Mouse (Mus musculus) kidney, adult 11 months (tissue): ENCODE data around the gene Pde4dip.

Experiments
- DNase-seq: peaks from one replicate; pipeline ENCODE4 v3.0.0; 2022

The Pde4dip gene

DNA sequence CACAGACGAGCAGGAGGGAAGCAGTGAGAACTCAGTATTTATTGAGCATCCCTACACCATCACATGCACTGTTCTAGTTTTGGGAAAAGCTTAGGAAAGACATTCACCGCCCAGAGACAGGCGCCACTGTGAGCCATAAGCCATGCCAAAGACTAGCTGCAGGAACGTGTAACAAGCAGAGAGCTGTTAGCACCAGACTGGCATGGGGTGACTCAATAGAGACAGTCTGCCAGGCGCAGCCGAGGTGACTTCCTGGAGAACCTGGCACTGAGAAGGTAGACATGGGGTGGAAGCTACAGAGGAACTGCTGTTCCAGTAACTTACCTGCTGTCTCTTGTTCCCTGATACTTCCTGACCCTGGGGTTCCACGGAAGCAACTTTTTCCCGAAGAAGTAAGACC lies 145.7 kb downstream of the Pde4dip start:
- DNase-seq = no peak

DNA sequence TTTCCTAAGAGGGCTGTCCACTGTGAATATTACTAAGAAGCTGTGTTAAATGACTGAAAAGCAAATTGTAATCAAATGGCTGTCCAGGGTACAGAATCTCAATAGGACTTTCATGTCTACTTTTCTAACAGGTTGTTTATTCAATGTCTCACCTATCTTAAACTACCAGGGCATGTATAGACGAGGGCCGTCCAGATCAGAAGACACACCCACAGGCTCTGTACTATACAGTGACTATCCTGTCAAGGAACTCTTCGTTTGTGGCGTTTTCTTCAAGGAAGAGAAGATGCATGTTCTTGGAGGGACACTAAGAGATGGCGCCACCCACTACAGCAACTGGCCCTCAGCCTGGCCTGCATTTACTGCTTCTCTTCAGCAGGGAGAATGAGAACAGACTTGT lies 152.9 kb downstream of the Pde4dip start:
- no peak for DNase-seq

DNA sequence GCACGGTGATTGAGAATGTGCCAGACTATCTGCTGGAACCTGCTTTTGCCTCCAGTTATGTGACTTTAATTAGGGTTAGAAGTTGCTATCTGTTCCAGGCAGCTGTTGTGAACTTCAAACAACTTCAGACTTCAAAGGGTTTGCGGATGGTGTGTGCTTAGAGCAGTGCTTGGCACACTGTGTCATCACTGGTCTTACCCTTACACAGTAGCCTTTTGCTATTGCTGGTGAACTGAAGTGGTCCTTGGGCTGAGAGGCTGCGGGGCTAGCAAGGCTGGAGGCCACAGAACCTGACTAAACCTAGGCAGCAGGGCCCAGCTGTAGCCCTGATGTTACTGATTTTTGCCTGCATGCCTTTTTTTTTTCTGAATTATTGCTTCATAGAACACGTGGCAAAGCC lies 154.2 kb downstream of the Pde4dip start:
- no peak for DNase-seq

DNA sequence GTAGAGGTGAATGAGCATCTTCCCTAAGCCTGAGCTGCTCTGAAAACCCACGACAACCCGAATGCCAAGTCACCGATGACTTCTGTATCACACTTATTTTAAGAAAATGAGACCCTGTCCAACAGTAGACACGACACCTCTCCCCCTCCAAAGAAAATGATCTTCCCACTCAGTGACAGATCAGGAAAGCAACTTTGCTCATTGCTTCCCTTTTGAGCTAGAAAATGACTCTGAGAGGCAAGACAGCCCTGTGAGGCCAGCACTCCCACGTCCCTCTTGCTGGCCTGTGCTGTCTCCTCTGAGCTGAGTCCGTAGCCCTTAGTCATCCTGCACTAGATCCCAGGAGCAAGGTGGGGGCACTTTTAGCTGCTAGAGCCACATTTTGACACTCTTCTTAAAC lies 155.9 kb downstream of the Pde4dip start:
- no peak for DNase-seq

DNA sequence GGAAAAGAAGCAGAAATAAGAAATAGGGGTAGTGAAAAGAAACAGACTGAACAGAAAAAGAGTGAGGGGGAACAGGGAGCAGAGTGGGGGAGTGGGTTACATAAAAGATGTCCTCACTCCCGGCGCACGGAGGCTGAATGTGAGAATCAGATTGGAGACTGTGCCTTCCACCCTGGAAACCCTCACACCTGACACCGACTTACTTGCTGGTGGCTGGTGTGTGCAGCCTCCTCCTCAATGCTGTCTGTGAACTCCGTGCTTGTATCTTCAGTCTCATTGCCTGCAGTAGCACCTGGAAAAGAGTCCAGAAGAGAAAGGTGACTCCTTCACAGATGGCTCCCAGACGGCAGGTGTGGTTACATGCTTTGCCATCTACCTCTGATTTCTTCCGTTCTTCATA lies 157.9 kb downstream of the Pde4dip start:
- no peak for DNase-seq

DNA sequence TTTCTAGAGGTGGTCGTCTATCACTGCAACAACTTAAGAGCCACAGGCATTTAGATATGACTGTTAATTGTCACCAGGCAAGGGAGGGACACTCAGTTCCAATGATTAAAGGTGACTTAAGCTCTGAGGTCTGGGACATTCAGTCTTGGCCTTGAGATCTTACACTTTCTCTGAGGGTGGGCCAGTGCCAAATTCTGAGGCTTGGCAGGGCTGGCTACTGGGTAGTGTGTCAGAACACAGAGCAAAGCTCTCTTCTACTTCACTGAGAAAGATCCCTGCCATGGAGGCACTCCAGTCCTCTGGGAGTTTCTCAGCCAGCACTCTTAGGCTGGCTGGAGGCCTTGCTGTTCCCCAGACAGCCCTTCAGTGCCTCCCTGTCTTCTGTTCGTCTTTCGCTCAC lies 158.4 kb downstream of the Pde4dip start:
- DNase-seq = no peak

DNA sequence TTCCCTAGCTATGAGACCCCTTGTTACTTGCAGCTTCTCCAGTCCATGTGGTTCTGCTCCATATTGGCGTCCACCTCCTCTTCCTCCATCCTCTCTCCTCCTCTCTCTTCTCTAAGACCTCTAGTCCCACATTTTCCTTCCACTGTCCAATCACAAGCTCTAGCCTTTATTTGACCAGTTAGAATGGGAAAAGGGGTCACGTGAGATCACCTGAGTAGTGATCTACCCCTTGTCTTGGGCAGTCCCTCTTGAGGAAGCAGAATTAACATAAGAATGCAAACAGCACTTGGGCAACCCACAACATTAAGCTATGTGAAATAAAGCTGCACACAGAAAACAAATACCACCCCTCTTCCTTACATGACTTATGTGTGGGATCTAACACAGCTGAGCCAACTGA lies 160.7 kb downstream of the Pde4dip start:
- no peak for DNase-seq

DNA sequence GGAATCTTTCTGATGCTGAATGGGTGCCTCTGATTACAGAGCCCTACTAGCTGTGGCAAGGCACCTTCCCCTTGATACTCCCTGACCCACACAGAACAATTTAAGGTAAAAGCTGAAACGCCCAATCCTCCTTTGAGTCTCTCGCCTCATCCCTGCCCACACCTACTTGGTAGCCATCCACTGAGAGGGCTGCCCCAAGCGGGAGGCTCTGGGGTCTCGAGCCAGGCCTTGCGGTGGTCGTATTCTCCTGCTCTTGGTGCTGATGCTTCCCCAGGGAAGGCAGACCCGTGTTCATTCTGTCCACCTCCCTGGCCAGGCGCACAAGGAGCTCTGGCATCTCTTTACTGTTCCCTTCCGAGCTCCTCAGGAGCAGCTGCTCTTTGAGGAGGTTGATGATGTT lies 169.4 kb downstream of the Pde4dip start:
- no peak for DNase-seq

DNA sequence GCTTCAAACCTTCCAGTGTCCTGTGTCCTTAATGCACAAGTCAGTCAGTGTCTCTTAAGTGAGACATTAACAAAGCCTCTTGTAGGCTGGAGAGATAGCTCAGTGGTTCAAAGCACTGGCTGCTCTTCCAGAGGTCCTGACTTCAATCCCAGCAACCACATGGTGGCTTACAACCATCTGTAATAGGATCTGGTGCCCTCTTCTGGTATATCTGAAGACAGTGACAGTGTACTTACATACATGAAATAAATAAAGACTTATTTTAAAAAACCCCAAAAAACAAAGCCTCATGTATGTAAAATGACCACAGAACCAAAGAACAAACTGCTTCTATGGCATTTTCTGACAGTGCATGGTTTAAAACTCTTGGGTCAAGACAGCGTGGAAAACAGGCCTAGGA lies 172.6 kb downstream of the Pde4dip start:
- no peak for DNase-seq

DNA sequence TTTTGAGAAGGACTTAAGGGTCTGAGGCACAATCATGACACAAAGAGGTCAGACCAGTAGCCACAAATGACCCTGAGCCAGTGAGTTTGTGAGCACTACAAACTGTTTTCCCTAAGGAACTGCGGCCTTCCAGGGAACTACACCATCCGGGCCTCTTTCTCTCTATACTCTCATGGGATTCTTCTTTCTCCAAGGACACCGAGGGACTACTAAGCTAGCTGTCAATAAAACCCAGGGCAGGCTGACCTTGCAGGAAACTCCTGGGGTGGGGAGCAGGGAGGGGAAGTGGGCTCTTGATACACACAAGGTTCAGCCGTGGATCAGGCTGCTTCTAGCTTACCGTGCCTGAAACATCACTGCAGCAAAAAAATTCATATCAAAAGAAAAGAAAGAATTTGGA lies 177.6 kb downstream of the Pde4dip start:
- DNase-seq = no peak

DNA sequence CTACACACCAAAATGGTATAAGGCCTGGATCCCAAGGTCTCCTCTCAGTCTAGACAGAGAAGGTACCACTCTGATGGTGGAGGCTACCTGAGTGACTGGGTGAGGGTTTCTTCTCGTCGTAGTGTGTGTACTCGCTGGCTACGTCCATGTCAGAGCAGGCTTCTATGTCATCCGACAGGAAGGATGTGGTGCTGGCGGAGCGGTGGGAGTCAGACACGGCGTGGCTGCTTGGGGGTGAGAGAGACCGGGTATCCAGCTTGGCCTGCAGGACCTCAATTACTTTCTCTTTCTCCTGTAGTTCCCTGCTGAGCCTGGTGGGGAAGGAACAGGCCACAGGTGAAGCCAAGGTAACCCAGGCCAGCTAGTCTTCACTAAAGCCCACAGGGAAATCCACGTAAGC lies 178.4 kb downstream of the Pde4dip start:
- DNase-seq = no peak

DNA sequence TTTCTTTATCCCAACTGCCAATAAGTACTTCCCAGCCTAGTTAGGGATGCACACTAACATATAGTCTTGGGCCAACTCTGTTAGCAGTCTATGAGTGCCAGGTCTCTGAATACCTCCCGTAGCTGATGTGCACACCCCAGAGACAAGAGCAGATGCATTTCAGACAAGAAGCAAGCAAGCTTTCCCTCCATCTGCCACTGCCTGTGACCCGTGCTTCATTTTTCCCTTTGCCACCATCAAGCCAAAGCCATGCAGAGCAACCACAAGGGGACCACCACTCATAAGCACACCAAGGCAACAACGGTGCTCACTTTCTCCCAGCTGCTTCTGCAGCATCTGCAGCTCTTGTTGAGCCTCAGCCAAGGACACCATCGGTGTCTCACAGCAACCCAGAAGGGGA lies 181.9 kb downstream of the Pde4dip start:
- no peak for DNase-seq

DNA sequence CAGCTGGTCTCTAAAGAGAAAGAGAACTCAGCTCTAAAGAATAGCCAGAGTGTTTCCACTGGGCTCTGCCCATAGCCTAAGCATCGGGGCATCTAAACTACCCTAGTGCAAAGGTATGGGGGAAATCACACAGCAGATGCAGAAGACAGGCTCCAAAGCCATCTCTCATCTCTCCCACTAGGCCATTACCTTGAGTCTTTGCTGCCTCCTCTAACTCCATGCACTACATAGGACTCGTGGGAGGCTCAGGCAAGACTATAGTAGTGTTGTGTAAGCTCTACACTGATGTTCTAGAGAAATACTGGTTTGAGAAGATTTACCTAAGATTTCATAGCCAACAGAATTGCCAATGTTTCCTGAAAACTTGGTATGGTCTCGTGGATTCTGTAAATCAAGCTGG lies 183.0 kb downstream of the Pde4dip start:
- DNase-seq = no peak

DNA sequence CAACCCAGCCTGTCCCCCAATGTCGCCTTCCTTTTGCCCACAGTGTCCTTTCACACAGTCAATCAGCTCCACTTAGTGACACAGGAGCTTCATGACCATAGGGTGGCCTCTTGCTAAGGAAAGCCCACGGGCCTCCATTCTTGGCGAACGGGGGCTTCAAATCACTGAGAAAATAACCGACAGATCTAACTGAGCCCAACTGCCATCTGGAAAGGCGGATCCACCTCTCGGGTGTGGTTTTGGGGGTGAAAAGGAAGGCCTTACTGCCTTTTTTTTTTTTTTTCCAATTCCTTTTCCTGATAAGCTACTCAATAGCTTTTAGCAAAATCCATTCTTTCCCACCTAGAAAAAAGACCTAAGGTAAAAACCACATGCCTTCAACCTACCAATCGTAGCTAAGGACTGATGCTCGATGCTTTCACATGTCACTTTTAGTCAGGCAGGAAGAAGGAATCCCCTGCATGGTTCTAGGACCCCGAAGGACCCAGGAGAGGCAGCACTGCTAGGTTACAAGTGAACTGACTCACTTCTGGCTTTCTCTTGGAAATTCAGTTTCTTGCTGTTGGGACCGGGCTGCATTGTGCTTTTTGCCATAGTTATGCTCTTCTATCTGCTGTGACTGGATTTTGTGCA lies 185.9 kb downstream of the Pde4dip start:
- no peak for DNase-seq

DNA sequence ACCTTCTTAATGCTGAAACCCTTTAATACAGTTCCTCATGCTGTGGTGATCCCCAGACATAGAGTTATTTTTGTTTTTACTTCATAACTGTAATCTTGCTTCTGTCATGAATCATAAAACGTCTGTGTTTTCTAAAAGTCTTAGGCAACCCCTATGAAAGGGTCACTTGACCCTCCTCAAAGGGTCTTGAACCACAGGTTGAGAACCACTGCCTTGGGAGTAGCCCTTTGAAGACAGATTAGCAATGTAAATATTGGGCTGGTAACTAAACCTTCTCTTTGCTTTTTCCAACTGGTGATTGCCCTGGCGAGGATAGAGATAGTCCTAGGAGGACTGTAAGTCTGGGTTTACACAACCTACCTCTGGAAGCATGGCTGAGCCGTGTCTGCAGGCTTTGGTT lies 187.3 kb downstream of the Pde4dip start:
- no peak for DNase-seq

DNA sequence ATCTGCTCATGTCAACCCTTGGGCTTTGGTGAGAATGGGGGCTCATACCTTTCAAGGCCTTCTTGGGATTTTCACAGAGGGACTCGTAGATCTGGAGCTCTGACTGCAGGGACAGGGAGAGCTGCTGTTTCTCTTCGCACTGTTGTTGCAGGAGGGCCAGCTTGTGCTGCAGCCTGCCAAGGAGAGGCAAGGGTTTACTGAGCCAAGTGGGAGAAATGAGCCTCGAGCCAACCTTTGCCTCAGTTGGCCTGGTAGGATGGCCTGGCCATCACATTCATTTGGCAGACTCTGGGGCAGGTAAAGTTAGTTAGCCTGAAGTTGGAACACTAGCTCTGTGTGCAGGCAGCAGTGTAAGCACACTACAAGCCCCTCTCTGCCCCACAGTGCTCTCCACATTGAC lies 189.4 kb downstream of the Pde4dip start:
- no peak for DNase-seq

DNA sequence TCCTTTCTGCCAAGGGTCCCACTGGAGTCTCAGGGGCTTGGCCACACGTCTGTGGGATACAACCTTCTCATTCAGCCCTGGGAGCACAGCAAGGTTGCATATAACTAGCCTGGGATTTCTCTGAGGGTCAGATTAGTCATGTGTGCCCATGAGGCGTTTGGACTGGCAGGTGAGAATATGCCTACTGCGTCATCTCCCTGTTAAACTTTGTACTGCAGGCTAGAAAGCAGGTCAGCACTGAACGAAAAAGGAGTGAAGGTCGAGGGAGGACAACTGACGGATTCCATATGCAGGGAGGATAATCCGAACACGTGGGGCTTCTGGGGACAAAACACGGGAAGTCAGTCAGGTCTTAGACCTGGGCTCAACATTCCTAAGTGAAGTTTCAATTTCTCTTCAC lies 191.2 kb downstream of the Pde4dip start:
- DNase-seq = peak; percentile 53

DNA sequence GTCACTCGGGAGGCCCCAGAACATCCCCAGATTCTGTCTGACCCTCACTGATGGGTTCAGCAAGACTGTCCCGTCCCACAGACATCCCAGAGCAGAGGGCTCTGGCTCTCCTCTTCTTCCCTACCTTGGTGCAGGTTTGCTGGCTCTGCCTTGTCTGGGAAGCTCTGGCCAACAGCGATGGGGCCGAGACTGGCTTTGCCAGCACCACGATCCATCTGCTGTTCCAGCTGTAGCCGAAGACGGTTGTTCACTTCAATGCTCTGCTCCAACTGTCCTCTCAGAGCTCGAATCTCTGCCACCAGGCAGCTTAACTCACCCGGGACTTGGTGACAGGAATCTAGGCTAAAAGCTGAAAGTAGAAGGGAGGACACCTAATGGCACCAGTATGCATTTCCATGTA lies 191.6 kb downstream of the Pde4dip start:
- DNase-seq = no peak

DNA sequence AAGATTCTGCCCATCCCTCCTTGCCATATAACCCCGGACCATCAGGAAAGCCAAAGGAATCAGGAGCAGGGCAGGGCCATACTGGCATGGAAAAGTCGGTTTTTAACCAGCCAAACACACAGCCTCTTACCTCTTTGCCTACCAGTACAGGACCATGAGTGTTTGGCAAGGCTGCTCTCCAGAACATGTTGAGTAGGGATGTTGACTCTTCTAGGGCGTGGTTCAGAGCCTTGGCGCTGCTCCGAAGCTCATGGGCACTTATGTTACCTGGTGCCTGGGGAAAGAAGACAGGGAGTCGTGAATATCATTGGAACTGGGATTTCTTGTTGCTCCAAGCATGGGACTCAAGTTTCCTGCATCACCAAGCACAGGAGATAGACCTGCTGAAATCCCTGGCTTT lies 194.7 kb downstream of the Pde4dip start:
- no peak for DNase-seq

DNA sequence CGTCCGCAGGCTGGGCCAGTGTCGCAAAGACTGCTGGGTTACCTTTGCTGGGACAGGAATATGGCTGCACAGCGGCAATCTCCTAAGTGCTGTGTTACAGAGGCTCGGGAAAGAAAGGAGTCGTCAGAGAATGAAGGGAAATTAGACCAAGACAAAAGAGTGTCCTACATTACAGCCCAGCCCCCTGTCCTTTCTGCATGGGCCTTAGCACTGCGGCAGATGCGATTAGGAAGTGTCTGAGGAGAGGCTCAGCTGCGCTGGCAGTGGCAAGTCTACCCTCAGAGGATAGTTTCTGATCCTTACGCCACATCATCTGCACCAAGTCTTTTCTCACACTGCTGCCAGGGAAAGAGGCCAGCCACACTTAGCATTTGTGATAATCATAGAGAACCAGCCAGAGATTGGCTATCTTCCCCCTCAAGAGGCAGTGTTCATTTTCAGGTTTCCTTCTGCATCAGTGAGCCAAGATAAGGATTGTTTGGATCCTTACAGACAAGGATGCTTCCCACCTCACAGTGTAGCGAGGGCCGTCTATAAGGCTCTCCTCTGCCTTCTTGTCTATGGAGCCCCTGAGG lies 197.0 kb downstream of the Pde4dip start:
- DNase-seq = no peak

DNA sequence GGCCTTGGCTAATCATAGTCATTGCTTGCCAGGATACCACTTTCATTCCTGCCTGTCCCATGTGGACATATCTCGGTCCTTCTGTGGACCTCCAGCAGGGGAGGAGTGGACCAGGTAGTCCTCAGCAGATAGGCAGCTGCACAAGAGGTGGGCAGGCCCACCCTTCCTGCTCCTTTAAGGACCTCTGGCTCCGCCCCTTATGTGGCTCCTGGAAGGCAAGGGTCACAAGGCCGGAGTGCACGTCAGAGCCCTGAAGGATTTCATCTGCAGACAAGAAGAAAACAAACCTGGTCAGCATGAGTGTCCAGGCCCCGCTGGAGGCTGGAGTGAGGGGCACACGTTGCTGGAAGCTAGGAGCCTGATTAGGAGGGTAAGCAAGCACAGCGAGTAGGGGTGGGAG lies 197.9 kb downstream of the Pde4dip start:
- DNase-seq = peak; percentile 58

DNA sequence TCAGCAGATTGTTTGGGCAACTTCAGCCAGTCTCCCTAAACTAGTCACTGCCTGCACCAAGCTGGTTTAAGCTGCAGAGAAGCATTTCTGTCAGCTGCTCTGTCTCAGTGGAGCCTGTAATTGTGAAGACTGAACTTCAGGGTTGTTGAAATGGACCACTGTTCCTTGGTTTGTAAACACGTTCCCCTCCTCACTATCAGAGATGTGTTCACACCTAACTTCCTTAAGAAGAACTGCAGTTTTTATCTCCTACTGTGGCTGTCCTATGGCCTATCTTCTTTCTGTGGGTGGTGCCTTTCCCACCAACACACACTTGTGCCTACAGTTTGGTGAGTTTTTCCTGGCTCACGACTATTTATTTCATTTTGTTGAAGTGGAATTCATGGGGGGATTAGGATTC lies 199.2 kb downstream of the Pde4dip start:
- no peak for DNase-seq

DNA sequence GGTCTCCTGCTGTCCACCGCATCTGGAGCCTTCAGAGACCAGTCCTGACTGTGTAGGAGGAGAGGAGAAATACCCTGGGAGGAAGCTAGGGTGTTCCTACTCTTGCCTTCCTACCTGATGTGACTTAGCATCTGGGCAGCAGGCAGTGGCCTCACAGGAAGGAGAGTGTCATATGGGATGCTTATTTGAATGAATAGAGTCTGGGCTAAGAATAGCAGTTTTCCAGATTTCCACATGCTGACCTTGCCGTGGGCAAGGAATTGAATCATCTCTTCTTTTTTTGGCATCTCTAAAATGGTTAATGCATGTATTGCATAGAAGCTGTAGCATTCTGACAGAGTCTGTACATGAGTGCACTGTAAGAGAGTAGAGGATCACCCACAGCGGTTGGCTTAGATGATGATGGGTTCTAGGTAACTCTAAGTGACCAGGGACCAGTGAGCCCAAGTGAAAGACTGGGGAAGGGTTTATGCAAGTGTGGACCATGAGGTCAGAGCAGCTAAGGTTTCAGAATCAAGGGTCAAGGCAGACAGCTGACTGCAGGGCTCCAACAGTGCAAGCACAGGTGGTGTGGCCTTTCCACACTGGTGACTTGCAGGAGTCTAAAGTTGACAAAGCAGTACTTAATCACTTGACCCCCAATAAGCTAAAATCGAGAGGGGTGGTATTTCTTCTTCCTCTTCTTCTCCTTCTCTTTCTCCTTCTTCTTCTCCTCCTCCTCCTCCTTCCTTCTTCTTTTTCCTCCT lies 202.0 kb downstream of the Pde4dip start:
- DNase-seq = no peak

DNA sequence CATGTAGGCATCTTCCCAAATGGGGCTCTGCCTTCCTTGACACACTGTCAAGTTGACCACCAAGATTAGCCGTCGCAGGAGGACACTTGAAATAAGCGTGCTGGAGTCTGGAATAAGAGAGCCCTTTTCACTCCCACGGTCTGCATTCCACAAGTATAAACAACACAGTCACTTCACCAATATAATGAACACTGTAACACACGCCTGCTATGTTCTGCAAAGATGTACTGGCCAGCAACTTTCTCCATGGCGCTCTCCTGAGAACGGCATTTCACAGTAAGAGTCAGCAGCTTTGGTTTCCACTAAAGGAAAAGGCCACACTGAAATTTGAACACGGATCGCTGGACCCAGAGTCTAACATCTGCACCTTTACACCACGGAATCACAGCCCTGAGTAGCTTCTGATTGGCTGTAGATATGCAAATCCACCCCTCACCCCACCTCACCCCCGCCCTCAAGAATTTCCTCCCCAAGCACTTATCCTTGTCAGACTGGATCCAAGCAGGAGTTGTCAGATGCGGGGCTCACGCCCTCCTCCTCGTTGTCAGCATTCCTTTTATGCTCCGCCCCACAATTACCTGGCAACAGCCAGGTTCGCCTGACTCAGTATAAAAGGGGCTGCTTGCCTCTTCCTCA lies 204.8 kb downstream of the Pde4dip start:
- peak; percentile 48 for DNase-seq
